Mouse (Mus musculus) MEL (cell line): ENCODE data around the gene Rad9b.

Experiments
- CTCF ChIP-seq, 3 experiments: IDR thresholded peaks in 2 of 3; conservative IDR thresholded peaks in 1 of 3; 2 replicates each; pipeline ENCODE4 v1.5.1; 2011 to 2012; ENCODE audit warnings: low read length in 3 of 3, low read depth in 2 of 3, mild to moderate bottlenecking in 2 of 3, improper control_type of control experiment in 1 of 3, inconsistent platforms in 1 of 3, mixed read lengths in 1 of 3, moderate library complexity in 1 of 3; ENCODE audit not compliant: control insufficient read depth in 1 of 3, insufficient read depth in 1 of 3, poor library complexity in 1 of 3, severe bottlenecking in 1 of 3
- HCFC1 ChIP-seq: IDR thresholded peaks from 2 replicates; pipeline ENCODE4 v1.6.1; 2012; ENCODE audit warnings: low read depth, mild to moderate bottlenecking, inconsistent platforms, low read length, improper control_type of control experiment, moderate library complexity
- MAX ChIP-seq: IDR thresholded peaks from 2 replicates; pipeline ENCODE4 v1.6.1; 2011; ENCODE audit warnings: low read length, improper control_type of control experiment
- MXI1 ChIP-seq: IDR thresholded peaks from 2 replicates; pipeline ENCODE4 v1.6.1; 2011; ENCODE audit warnings: mild to moderate bottlenecking, low read depth, low read length, improper control_type of control experiment
- POLR2A ChIP-seq, 2 experiments: IDR thresholded peaks; 2 replicates each; pipeline ENCODE4 v1.6.1; 2011 to 2012; ENCODE audit warnings: low read length in 2 of 2, mild to moderate bottlenecking in 2 of 2, control low read depth in 1 of 2, improper control_type of control experiment in 1 of 2, low read depth in 1 of 2, moderate library complexity in 1 of 2; ENCODE audit not compliant: control insufficient read depth in 1 of 2, insufficient read depth in 1 of 2, poor library complexity in 1 of 2
- ZC3H11A ChIP-seq: IDR thresholded peaks from 2 replicates; pipeline ENCODE4 v1.6.1; 2012; ENCODE audit warnings: low read depth, mild to moderate bottlenecking, inconsistent platforms, low read length, improper control_type of control experiment

DNA sequence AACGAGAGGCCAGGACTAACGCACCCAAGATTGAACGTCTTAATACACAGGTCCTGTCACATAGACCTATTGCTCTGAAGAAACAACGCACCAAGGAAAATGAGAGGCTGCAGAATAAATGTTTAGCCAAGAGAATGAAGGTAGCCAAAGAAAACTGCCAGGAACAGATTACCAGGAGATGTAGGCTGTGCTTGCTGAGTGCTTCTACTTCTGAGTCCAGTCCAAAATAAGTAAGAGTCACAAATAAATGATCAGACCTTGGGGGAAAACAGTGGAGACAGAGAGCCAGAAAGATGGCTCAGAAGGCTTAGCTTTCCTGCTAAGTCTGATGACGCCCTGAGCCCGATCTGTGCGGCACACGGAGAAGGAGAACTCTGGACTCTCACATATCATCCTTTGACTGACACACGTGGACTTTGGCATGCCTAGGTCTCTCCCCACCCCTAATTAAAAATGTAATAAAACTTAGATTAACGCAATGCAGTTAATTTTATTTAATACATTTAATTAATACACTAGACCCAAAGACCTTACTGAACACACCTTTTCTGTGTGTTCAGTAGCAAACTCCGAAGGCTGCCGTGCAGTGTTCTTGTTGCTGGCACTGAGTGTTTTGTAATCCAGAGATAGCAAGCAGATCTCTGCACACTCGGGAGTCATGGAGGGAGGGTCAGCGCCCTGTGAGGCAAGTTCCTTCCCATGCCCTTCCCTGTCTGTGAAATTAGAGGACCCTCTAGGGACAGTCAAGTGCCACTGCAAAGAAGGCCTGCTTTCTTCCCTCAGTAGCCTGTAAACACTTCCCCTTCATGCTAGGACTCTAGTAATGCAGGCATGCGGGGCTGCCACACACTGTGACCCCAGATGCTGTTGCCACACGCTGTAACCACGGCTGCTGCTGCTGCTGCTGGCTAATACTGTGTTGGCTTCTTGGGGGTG, 51.0 kb downstream of the Rad9b start:
- TF ChIP-seq HCFC1, result no peak
- TF ChIP-seq MAX, result no peak
- TF ChIP-seq CTCF (IDR thresholded peaks at IDR 0.05 in 2 of 3, conservative IDR thresholded peaks at IDR 0.05 in 1 of 3; ENCODE audit: control insufficient read depth in 1 of 3, insufficient read depth in 1 of 3, low read depth in 2 of 3, low read length in 3 of 3, poor library complexity in 1 of 3, severe bottlenecking in 1 of 3), result no peak
- TF ChIP-seq ZC3H11A, result no peak
- no peak for TF ChIP-seq POLR2A (IDR thresholded peaks at IDR 0.05; ENCODE audit: control insufficient read depth in 1 of 2, insufficient read depth in 1 of 2, low read depth in 1 of 2, low read length in 2 of 2, poor library complexity in 1 of 2)
- no peak for TF ChIP-seq MXI1
